8 mouse cellular contexts compared by ENCODE assay signal in the genomic region with DNA sequence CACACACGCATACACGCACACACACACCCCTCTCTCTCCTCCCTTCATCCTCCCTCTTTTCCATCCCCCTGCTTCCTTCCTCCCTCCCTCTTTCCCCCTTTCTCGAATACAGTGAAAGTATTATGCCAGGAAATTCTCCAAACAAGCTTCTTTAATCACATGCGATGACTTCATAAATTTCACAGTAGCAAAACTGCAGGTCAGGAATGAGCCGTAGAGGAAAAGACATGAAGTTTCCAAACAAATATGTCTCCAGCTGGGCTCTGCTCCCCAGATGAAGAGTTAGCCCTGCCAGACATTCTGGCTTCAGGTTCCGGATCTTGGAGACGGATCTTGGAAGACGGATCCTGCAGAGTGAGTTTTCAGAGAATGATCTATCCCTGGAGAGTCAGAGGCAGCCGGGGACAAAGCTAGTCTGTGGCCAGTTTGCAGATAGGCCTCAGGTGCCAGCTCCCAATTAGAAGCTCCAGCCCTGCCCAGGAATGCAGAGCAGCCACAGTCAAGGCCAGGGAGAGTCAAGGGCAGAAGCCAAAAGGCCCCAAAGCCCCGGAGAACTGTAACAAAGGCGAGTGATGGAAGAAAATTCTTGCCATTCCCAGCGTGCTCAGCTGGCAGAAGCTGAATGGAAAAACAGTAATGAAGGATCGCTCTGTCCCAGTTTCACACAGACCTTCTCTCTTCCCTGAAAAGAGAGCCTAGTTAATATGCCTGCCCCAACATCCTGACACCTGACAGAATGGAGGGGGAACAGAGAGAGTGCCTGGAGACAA.
DNase-seq lines count a peak whose midpoint lies in the region; ATAC-seq and TF ChIP-seq lines count a peak whose summit lies in the region.

No protein-coding gene starts in this region.

- H3K4me2 ChIP-seq in hindbrain, embryonic 13.5 days = 0 out of 2 replicates have a peak overlapping the region, but pooled peaks have one; percentile 10
- no peak overlapping the region for H3K4me2 ChIP-seq in midbrain, embryonic 15.5 days

- TF ChIP-seq POLR2A in thymus, adult 2 months (IDR thresholded peaks at IDR 0.05; ENCODE audit: control insufficient read depth, extremely low read depth, insufficient read depth, low read length, poor library complexity) = no peak

- peaks cover 34% of the 10 kb centered on the region for H3K4me1 ChIP-seq in hindbrain, embryonic 13.5 days (replicated peaks)
- H3K4me1 ChIP-seq in midbrain, embryonic 15.5 days = peaks cover 20% of the 10 kb centered on the region
- H3K4me1 ChIP-seq in thymus, adult 2 months (replicated peaks; ENCODE audit: control insufficient read depth, insufficient read depth, low read length) = 0 out of 2 replicates have a peak, but pooled peaks cover 5% of the 10 kb centered on the region

- H3K27me3 ChIP-seq in hindbrain, embryonic 13.5 days = no peaks in the 10 kb centered on the region
- no peaks in the 10 kb centered on the region for H3K27me3 ChIP-seq in midbrain, embryonic 15.5 days (replicated peaks)
- no peaks in the 10 kb centered on the region for H3K27me3 ChIP-seq in thymus, adult 2 months (ENCODE audit: control insufficient read depth, insufficient read depth, low read length)

- H3K9ac ChIP-seq in hindbrain, embryonic 13.5 days = peak overlapping the region; percentile 39; the same call in 1 of the 2 replicates
- H3K9ac ChIP-seq in midbrain, embryonic 15.5 days = no peak overlapping the region; the same call in 1 of the 2 replicates

- H3K36me3 ChIP-seq in hindbrain, embryonic 13.5 days = no peaks in the 10 kb centered on the region
- no peaks in the 10 kb centered on the region for H3K36me3 ChIP-seq in midbrain, embryonic 15.5 days (replicated peaks)
- H3K36me3 ChIP-seq in thymus, adult 2 months (ENCODE audit: control insufficient read depth, insufficient read depth, low read length) = no peaks in the 10 kb centered on the region

- peak overlapping the region; percentile 86 for H3K27ac ChIP-seq in hindbrain, embryonic 13.5 days
- peak overlapping the region; percentile 77 for H3K27ac ChIP-seq in midbrain, embryonic 15.5 days
- H3K27ac ChIP-seq in thymus, adult 2 months (ENCODE audit: control insufficient read depth, insufficient read depth, low read length) = no peak overlapping the region

- 32% methylated on average over 13 of the region's 13 CpGs for WGBS in hindbrain, embryonic 13.5 days
- 42% methylated on average over 13 of the region's 13 CpGs for WGBS in midbrain, embryonic 15.5 days
- 92% methylated on average over 13 of the region's 13 CpGs for WGBS in thymus, adult 2 months

- TF ChIP-seq CTCF in thymus, adult 2 months (IDR thresholded peaks at IDR 0.05; ENCODE audit: borderline replicate concordance, control insufficient read depth, extremely low read depth, insufficient read depth, low read length, poor library complexity) = no peak

- no peaks in the 10 kb centered on the region for H3K9me3 ChIP-seq in hindbrain, embryonic 13.5 days
- no peaks in the 10 kb centered on the region for H3K9me3 ChIP-seq in midbrain, embryonic 15.5 days

- DNase-seq in ZHBTc4 (ENCODE audit: low read depth, low spot score) = peak; percentile 97
- DNase-seq in cerebellum, adult 8-10 months = peak; percentile 39
- peak; percentile 62 to 70 for DNase-seq in frontal cortex, postnatal 36 days (ENCODE audit: low spot score in 2 of 2)
- peak; percentile 67 to 87 for DNase-seq in layer of hippocampus, postnatal 14 days (ENCODE audit: low spot score in 2 of 2)
- no peak for DNase-seq in spleen, postnatal 4 days (ENCODE audit: low spot score in 2 of 2)
- DNase-seq in thymus, adult 2 months = no peak

- peak; percentile 64 for ATAC-seq in hindbrain, embryonic 13.5 days (ENCODE audit: low FRiP score)
- peak; percentile 57 for ATAC-seq in midbrain, embryonic 15.5 days (replicated peaks)

- H3K4me3 ChIP-seq in hindbrain, embryonic 13.5 days = no peak overlapping the region
- H3K4me3 ChIP-seq in midbrain, embryonic 15.5 days = no peak overlapping the region
- no peak overlapping the region for H3K4me3 ChIP-seq in thymus, adult 2 months (ENCODE audit: control insufficient read depth, insufficient read depth, low read length)

Comparison
In these comparisons a context has a peak if more than half of its experiments do, and no peak if none do; other contexts are left out.
1. DNase-seq: peak in ZHBTc4 (single experiment), cerebellum, adult 8-10 months (single experiment), frontal cortex, postnatal 36 days (2 of 2) and layer of hippocampus, postnatal 14 days (2 of 2); none in spleen, postnatal 4 days (0 of 2) and thymus, adult 2 months (single experiment).